Mouse (Mus musculus): Measurements from ENCODE around the gene Ssrp1. TPM values are rescaled to one million over a fixed set of nuclear protein-coding genes. Genes with fewer than 3 reads are reported as not detected.

The Ssrp1 gene
- polyA plus RNA-seq, 2 experiments from 2014 or later: 135 to 160 TPM

DNA sequence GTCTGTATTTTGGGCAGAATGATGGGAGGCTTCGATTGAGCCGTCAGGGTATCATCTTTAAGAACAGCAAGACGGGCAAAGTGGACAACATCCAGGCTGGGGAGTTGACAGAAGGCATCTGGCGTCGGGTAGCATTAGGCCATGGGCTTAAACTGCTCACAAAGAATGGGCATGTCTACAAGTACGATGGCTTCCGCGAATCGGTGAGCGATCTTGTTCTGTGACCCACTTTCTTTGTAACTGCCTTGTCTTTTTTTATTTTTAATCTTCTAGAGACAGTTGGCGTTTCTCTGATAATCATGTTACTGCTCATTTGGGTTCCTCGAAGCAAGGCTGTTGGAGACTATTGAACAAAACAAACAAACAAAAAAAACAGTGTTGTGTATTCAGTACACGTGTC is 1.3 kb downstream of the Ssrp1 start:
- no peak for ATAC-seq

DNA sequence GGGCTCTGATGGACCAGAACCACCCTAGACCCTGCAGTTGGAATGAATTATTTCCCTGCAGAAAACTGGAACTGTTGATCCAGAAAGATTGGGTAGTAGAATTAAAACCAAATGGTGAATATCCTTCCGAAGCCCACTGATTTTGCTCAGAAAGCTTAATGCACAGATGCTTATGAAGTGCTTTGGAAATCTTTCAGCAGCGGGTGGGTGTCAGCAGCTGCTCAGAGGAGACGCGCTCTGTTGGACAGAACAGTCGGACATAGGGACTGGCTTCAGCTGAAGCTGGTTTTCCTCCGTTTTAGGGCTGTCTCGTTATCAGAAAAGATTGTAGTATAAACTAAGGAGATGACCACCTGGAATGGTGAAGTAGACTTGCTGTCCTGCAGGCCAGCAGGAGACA is 6.6 kb downstream of the Ssrp1 start:
- no peak for ATAC-seq

DNA sequence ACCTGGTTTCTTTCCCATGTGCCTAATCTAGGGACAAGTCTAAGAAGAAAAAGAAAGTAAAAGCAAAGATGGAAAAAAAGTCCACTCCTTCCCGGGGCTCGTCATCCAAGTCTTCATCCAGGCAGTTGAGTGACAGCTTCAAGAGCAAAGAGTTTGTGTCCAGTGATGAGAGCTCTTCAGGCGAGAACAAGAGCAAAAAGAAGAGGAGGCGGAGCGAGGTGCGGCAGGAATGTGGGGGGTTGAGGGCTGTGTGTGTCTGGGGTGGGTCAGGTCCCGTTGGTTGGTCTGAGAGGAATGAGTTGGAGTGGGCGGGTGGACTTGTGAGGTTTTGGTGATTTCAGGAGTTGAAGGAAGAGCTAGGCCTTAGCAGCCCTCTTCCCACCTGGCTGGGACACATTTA is 9.2 kb downstream of the Ssrp1 start:
- ATAC-seq: no peak

DNA sequence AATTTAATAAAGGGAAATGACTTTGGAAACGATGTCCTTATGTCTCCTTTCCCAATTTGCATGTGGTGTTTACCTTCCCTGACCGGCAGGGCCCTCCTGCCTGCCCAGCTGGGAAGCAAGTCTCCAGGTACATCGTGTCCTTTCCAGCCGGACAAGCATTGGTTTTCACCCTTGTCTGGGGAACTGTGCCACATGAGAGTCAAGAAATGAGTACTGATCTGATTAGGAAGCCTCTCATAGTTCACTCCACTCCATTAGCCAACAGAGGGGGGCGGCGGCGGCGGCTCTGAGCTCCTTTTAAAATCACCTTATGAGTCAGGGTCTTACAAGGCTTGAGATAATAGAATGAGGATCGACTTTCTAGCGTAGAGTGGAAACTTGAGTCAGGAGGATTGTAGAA is 10.0 kb downstream of the Ssrp1 start:
- ATAC-seq: no peak

DNA sequence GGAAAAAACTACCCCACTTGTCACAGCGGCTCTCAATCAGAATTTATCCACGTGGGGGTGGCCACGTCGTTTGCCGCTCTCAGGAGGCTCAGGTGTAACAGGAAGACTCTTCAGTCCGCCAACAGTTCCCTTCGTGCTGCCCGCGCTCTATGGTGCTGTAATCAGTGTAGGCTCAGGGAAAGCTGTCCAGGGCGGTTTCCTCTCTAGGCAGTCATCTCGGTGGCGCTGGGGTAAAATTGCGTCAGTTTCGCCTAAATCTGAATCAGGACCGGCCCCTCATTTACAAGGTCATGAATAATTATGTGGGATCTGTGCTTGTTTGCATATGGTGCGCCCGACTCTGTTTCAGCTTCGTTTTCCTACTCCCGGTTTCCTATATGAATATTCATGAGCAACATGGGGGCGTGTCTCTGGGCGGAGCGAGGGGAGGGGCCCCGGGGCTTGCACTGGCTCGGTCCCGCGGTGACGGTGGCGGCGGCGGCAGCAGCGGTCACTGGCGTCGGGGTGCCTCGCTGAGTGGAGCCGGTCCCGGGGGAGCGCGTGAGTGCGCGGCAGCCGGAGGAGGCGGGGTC is 10.6 kb downstream of the Ssrp1 start, which contains the start of gene Tnks1bp1:
TSS of gene Tnks1bp1 (plus strand) at position 427 of the 572 bp plus-strand sequence.
- peak; percentile 92 for ATAC-seq

DNA sequence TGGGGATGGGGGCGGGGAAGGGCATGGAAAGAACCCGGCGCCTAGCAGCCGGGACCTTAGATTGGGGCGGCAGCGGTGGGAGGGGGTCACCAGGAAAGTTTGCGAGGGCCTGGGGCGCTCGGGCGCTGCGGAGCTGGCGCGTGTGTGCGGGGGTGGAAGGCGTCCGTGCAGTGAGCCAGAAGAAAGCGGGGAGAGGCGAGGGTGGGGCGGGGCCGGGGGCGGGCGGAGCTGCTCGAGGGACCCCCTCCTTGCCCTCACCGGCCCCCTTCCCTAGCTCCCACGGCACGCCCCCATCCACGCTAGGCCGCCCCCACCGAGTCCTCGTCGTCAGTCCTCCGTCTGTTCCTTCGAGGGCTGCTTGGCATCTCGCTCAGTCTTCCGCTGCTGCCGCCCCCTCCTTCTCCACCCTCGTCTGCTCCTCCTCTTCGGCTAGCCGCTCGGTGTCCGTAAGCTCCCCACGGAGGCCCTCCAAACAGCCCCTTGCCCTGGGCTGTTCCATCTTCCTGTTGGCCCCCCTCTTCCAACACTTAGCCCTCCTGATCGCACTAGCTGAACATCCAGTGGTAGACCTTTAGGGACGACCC is 11.2 kb downstream of the Ssrp1 start:
- peak; percentile 21 for ATAC-seq

DNA sequence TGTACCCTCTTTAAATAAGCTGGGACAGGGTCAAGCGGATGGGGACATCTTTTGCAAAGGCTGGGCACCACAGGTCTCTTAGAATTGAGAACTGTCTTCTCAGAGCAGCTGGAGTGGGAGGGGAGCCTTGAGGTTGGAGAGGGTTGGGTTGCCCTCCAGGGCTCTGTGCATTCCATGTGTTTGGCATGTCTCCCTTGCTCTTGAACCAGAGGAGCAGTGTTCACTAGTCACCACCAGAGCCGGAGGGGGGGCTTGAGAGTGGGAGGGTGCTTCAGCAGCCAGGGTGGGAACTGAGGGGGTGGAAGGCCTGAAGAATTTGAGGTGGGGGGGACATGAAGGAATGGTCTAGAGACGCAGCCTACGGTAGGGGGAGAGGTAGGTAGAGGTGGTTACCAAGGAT is 12.2 kb downstream of the Ssrp1 start:
- no peak for ATAC-seq

DNA sequence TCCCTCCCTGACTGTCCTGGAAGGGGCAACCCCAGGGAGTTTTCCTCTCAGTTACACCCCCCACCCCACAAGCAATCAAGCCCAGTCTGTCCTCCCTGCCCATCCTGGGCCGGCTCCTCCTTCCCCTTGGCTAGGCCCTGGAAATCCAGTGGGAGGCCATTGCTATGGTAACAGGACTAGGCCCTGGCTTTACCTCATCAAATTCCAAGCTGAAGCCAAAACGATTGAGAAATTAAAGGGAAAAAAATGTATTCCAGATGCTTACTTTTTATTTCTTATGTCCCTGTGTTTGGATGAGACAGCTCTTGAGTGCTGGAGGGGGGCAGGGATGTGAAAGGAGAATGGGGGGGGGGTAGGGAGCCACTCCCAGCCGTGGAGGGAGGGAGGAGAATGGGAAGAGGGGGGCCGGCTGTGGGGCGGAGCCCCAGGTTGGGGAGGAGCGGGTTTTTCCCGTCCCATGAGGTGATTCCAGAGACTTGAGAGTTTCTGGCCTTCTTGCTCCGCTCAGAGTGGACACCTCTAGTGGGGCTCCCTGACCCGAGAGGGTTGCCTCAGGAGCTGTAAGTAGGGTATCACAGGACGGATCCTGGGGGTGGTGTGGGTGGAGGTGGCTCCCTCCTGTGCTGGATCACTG is 13.1 kb downstream of the Ssrp1 start:
- ATAC-seq: no peak

DNA sequence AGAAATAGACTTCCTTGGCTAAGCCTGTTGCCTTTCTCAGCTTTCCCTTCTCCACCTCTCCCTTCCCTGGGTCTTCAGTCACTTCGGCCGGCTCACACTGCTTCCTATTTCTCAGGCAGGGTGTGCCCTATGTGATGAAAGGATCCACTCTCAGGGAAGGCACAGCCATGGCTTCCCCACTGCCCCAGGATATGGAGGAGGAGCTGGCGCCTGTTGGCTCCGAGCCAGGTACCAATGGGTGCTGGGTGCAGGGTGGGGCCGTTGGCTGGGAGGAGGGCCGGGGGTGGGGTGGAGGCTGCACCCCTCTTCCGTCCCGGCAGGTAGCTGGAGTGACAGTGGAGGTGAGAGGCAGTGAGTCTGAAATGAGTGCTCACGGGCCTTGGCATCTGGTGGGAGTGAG is 13.7 kb downstream of the Ssrp1 start:
- no peak for ATAC-seq

DNA sequence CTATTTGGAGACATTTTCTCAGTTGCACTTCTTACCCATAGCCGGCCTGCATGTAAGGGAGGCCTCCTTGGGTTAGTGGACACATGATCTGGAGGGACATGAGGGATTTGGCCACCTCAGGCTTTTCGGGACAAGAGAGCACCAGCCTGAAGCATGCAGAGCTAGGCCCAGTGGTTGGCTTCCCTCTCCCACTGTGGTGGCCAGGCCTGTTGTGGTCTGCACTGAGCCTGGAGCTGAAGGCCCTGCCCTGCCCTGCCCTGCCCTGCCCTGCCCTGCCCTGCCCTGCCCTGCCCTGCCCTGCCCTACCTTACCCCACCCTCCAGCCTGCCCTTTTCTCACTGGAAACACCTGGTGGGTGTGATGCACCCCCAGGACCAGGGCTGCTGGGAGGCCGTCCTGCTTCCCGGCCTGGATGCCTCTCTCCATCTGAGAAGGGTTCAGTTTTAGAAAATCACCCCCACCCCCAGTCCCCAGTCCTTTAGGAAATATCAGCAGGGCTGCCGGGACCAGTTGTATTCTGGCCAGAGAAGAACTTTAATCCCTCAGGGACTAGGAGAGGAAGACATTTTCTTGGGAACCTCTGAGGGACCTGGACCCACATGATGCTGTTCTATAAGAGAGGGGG is 16.3 kb downstream of the Ssrp1 start:
- no peak for ATAC-seq

DNA sequence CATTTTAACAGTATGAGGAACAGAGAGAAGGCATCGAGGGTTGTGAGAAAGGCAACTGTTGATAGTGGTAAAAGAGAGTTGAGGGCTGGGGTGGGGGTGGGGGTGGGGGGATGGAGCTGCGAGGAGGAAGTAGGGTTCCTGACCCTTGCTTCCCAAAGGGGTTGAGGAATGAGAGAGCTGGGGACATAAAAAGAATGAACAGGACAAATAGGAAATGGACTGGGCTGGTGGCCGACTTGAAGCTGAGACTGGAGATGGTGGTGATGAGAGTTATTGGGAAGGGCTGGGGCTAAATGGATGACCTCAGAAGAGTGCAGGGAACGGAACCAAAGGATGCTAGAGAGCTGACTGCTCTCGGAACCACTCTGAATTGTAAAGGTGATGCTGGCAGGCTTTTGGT is 19.7 kb downstream of the Ssrp1 start:
- no peak for ATAC-seq

DNA sequence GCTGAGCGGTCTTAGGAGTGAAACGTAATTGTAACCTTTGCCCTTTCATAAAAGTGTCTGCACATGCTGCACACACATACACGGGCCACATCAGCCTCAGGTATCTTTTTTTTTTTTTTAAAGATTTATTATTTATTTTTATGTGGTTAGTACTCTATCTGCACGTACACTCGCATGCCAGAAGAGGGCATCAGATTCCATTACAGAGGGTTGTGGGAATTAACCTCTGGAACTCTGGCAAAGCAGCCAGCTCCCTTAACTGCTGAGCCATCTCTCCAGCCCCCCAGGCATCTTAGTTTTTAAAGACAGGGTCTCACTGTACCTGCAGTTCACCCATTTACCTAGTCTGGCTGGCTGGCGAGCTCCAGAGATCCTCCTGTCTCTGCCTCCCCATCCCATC is 22.6 kb downstream of the Ssrp1 start:
- ATAC-seq: no peak

DNA sequence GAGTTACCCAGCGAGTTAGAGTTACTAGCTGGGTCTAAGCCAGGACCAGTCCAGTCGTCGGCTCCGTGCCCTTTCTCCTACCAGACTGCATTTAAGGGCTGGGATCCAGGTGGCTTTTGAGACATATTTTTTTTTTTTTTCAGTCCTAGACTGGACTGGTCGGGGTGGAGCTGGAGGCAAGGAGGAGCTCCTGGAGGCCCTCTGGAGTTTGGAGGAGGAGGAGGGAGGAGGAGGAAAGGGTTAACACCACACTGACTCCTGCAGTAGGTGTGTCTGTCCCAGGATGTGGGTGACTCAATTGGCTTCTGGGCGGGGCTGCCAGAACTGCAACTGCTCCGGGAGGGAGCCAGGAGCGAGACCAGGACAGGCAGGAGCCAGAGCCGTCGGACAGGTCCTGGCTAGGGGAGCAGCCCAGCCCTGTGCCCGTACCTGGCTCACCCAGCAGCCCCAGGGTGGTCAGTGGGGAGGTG is 23.6 kb downstream of the Ssrp1 start:
- peak; percentile 89 for ATAC-seq

DNA sequence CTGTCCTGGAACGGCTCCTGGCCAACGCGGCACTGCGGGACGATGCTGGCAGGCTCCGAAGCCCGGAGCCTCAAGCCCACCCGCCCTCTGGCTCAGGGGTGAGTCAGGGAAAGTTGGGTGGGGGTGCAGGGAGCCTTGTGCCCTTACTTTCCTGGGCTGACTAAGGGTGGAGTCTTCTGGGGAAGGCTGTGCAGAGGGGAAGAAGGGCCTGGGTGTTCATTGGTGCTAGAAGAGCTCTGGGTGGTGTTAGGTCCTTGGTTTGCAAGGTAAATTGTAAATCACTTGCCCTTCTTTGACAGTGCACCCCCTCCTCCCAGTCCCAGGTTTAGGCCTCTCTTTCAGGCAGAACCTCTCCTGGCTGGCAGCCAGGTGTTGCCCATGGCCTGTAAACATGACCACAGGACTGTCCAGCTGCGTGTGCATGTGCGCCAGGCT is 24.1 kb downstream of the Ssrp1 start:
- ATAC-seq: no peak

DNA sequence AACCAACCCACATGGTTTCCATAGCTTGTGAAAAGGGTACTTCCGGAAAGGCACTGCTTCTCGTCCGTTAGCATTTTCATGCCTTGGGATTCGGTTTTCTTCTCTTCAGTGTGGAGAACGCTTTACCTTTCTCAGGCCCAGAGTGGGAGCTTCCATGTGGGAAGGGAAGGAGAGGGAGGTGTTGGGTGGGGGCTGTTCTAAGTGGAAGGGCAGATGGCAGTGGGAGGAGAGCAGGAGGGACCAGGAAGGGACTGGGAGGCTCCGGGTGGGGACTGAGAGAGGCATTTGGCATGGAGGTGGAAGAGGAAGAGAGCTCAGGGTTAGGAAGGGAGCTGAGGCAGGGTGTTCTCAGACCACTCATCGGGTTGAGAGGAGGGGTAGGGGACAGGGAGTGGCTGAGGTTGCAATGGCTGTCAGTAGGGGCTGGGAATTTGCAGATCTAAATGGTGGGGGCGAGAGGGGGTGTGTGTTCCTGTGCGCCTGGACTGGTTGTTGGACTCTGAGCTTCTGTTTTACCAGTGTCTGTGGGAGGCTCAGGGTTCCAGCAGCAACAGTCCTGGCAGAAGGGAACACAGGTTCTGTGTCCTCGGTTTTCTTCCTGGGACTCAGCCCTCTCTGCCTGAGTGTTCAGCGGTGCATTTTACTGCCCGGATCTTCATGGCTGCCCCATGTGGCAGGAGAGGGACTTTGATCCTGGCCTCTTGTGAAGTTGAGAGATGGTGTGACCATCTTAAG is 28.3 kb downstream of the Ssrp1 start:
- no peak for ATAC-seq

DNA sequence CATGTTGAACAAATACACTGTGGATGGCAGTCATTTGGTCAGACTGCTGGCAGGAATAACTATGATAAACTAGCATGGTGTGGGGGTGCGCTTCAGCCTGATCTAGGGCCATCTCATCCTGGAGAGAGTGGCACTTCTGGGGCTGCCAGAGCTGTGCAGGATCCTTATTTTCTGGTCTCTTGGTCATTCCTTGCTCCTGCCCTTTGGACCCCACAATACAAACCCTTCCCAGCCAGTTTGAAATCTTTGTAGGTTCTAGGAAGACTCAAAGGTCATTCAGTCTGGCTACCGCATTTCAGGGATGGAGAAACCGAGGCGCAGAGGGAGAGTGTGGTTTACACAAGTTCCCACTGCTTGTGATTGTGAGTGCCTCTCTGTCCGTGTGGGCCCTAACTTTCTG is 29.9 kb downstream of the Ssrp1 start:
- no peak for ATAC-seq

DNA sequence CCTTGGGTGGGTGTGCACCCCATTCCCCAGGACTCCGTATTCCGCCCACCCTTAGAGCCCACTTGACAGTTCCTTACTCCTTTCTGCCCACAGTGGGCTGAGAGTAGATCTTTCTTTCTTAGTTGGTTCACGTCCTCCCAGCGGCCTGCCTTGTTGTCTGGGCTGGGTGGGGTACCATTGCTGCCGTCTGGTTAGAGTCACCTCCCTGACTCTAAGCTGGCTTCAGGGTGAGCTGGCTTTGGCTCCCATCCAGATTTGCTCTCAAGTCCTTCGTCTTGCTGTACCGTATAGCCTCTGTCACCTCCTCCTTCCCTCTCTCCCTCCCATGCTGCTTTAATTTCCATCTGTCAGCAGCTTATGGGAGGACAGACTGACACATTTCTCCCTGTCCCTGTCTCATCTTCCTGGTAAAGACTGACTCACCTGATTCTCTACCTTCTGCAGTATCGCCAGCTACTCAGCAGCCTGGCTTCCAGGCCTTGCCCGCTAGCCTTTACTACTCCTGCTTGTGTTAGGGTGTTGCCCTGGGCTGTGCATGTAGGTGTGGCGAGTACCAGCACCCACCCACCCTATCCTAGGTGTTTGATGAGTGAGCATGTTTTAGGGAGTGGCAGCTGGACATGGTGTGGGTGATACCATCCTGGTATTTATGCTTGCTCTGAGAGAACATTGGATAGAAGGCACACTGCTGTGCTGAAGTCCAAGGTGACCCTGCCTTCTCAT is 31.0 kb downstream of the Ssrp1 start:
- ATAC-seq: no peak

DNA sequence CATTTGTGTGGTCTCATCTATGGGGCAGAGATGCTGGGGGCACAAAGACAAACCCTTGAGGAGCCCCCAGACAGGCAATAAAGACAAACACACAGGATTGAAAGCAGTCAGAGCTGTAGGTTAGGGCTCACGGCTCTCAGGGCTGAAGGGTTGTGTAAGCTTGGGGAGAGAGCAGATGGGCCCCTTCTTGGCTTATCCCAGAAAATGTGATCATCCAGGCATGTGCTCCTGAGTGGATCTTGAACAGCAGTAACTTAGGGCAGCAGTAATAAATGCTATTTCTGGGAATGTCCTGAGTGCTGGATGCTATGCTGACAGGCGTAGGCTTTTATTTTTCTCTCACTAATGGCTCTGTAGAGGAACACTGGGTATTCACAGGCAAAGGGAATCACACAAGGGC is 31.6 kb downstream of the Ssrp1 start:
- ATAC-seq: no peak

DNA sequence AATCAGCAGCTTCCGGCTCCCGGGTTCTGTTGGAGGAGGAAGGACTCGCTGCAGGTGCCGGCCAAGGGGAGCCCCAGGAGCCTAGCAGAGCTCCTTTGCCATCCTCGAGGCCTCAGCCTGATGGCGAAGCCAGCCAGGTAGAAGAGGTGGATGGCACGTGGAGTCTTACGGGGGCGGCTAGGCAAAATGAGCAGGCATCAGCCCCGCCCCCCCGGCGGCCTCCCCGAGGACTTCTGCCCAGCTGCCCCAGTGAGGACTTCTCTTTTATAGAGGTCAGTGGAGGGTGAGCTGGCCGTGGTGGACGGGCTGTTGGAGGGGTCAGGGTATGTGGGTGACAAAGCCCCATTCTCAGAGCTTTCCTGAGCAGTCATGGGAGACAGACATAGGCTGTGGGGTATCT is 33.1 kb downstream of the Ssrp1 start:
- no peak for ATAC-seq

DNA sequence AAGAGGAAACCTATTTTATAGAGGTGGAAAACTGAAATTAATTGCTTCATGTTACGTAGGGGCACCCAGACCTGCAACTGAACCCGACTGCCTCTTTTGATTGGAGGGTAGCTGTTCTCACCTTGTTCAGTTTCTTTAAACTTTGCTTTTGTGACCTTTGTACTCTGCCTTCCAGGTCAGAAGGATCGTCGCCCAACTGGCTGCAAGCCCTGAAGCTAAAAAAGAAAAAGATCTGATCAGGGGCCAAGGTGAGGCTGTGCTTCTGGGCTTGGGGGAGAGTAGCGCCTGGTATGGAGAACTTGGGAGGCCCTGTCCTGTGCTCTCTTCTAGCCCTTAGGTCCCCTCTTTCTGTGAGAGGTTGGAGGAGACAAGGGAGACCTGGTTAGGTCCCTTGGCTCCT is 34.9 kb downstream of the Ssrp1 start:
- ATAC-seq: no peak

DNA sequence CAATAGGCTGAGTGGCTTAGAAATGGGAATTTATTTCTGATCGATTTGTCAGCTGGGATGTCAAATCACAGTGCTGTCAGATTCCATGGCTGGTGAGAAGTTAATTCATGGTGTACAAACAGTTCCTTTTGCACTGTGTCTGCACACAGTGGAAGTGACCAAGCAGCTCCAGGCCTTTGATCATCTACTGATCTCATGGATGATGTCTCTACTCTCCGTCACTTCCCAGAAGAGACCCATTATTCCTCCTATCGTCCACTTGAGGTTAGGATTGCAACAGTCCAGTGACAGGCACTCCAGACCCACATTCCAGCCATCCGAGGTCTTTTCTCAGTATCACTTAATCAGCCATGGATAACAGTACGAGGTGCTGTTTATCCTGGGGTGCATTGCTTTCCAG is 36.7 kb downstream of the Ssrp1 start:
- ATAC-seq: no peak
